Mouse (Mus musculus): ENCODE data around the gene Vezf1.

GRCm38 (mm10) chr11:88123021-88123420 lies 54.9 kb downstream of the Vezf1 start:
- TF ChIP-seq CTCF (IDR thresholded peaks at IDR 0.05) (no peak), EP300 (IDR thresholded peaks at IDR 0.05) (no peak)

Measured in lung, postnatal 0 days (tissue).